Mouse (Mus musculus): ENCODE results near the gene Ncbp3. TPM values are rescaled to one million over a fixed set of nuclear protein-coding genes. Genes with fewer than 3 reads are reported as not detected.

Gene Ncbp3
- total and polyA plus RNA-seq, 3 experiments, result 13.3 to 25.0 (median 24.2) TPM

DNA sequence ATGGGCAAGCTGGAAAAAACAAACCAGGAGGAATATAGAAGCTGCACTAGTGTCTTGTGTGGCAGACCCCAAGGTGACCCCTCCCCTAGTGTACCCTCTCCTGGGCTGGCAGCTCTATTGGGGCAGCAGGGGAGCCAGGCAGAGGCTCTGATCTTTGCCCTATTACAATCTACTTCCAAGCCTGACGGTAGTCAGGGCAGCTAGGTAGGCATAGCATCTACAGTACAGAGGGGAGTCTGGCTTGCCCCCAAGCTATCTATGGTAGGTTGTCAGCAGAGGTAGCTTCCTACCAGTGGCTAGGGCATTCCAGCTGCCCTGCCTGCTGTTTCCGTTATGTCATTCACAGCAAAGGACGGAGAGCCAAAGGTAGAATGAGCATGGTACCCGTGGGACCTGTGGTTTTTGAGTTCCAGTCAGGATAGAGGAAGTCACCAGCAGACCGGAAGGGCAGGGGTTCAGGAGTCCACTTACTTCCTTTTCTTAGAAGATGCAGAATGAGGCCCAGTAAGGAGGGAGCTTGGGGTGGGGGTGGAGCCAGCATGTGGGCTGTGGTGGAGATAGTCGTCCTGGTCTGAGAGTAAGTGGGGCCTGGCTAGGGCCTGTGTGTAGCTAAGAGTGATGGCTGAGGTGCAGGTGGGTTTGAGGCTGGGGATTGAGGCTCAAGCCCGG, 23.2 kb upstream of the Ncbp3 start:
- ATAC-seq (ENCODE audit: extremely low read depth, insufficient number of reproducible peaks, low FRiP score, poor library complexity, severe bottlenecking), result peak; percentile 95
- DNase-seq (ENCODE audit: low spot score), result peak; percentile 76
- no peak for TF ChIP-seq TAL1 (conservative IDR thresholded peaks at IDR 0.05; ENCODE audit: low read depth, low read length)
- no peak for TF ChIP-seq POLR2AphosphoS5 (IDR thresholded peaks at IDR 0.05; ENCODE audit: insufficient replicate concordance, low read depth, low read length)
- no peak for TF ChIP-seq GATA2 (IDR thresholded peaks at IDR 0.05; ENCODE audit: borderline replicate concordance, low read depth, low read length)
- no peak for TF ChIP-seq CTCF (IDR thresholded peaks at IDR 0.05; ENCODE audit: low read depth, low read length)
- no peak for TF ChIP-seq GATA1 (IDR thresholded peaks at IDR 0.05; ENCODE audit: borderline replicate concordance, low read length)
- Histone ChIP-seq H3K27me3 (ENCODE audit: insufficient read depth, low read length) (peaks cover 30% of the 10 kb centered on the region), H3K4me1 (ENCODE audit: insufficient read depth, low read depth, low read length) (peaks cover 79% of the 10 kb centered on the region), H3K36me3 (replicated peaks) (peaks cover 39% of the 10 kb centered on the region), H3K4me3 (ENCODE audit: low read depth, low read length) (peak overlapping the region; percentile 68), H3K9me3 (replicated peaks) (no peaks in the 10 kb centered on the region)

DNA sequence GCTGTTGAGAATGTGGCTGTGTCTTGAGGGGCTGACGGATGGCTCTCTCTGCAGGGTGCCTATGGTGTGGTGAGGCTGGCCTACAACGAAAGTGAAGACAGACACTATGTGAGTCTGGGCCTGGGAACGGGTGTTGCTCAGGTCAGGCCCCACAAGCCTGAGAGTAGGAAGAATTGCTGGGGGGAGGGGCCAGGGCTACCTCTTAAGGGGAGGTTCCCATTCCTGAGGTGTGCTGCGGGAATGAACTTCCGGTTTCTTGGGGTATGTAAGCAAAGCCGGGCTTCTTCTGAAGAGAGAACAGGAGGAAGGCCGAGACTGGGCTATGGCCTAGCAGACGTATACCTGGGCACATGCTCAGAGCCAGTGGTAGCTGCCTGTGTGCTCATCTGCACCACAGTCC, 20.6 kb upstream of the Ncbp3 start:
- TF ChIP-seq CTCF (IDR thresholded peaks at IDR 0.05; ENCODE audit: low read depth, low read length) (no peak), TAL1 (conservative IDR thresholded peaks at IDR 0.05; ENCODE audit: low read depth, low read length) (no peak), POLR2AphosphoS5 (IDR thresholded peaks at IDR 0.05; ENCODE audit: insufficient replicate concordance, low read depth, low read length) (no peak), GATA2 (IDR thresholded peaks at IDR 0.05; ENCODE audit: borderline replicate concordance, low read depth, low read length) (no peak), GATA1 (IDR thresholded peaks at IDR 0.05; ENCODE audit: borderline replicate concordance, low read length) (no peak)
- DNase-seq (ENCODE audit: low spot score) (no peak), ATAC-seq (ENCODE audit: extremely low read depth, insufficient number of reproducible peaks, low FRiP score, poor library complexity, severe bottlenecking) (no peak)
- H3K36me3 ChIP-seq (replicated peaks), result peaks cover 60% of the 10 kb centered on the region
- peak overlapping the region; percentile 55; the same call in 1 of the 2 replicates for H3K4me3 ChIP-seq (ENCODE audit: low read depth, low read length)
- no peaks in the 10 kb centered on the region for H3K9me3 ChIP-seq (replicated peaks)
- peaks cover 7% of the 10 kb centered on the region for H3K27me3 ChIP-seq (ENCODE audit: insufficient read depth, low read length)
- peaks cover 69% of the 10 kb centered on the region for H3K4me1 ChIP-seq (ENCODE audit: insufficient read depth, low read depth, low read length)

- DNase-seq (ENCODE audit: low spot score) (peak; percentile 74), ATAC-seq (ENCODE audit: extremely low read depth, insufficient number of reproducible peaks, low FRiP score, poor library complexity, severe bottlenecking) (peak; percentile 83)
- TF ChIP-seq TAL1 (conservative IDR thresholded peaks at IDR 0.05; ENCODE audit: low read depth, low read length) (no peak), CTCF (IDR thresholded peaks at IDR 0.05; ENCODE audit: low read depth, low read length) (no peak), POLR2AphosphoS5 (IDR thresholded peaks at IDR 0.05; ENCODE audit: insufficient replicate concordance, low read depth, low read length) (no peak), GATA1 (IDR thresholded peaks at IDR 0.05; ENCODE audit: borderline replicate concordance, low read length) (no peak), GATA2 (IDR thresholded peaks at IDR 0.05; ENCODE audit: borderline replicate concordance, low read depth, low read length) (no peak)
- Histone ChIP-seq H3K9me3 (replicated peaks) (no peaks in the 10 kb centered on the region), H3K4me1 (ENCODE audit: insufficient read depth, low read depth, low read length) (peaks cover 32% of the 10 kb centered on the region), H3K36me3 (replicated peaks) (peaks cover 87% of the 10 kb centered on the region), H3K27me3 (ENCODE audit: insufficient read depth, low read length) (no peaks in the 10 kb centered on the region), H3K4me3 (ENCODE audit: low read depth, low read length) (peak overlapping the region; percentile 36; the same call in 1 of the 2 replicates)
Observed at GRCm38 (mm10) chr11:73030821-73031498, 16.6 kb upstream of the Ncbp3 start.

DNA sequence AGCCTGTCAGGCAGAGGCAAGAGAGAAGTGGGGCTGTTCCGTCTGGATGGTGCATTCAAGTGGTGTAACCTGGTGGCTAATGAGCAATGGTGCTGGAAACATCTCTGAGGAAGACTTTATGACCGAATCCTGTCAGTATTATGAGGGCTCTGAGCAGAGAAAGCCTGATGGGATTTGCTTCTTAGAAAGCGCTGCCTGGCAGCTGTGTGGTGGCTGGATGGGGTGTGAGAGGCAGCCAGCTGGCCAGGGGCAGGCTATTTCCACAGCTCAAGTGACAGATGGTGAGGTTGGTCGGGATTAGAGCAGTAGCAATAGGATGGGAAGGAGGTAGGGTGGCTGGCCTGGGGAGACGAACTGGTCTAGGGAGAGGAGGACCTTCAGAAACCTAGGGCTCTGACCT, 16.0 kb upstream of the Ncbp3 start:
- ATAC-seq (ENCODE audit: extremely low read depth, insufficient number of reproducible peaks, low FRiP score, poor library complexity, severe bottlenecking), result no peak
- no peaks in the 10 kb centered on the region for H3K27me3 ChIP-seq (ENCODE audit: insufficient read depth, low read length)
- TF ChIP-seq TAL1 (conservative IDR thresholded peaks at IDR 0.05; ENCODE audit: low read depth, low read length) (no peak), GATA1 (IDR thresholded peaks at IDR 0.05; ENCODE audit: borderline replicate concordance, low read length) (no peak), CTCF (IDR thresholded peaks at IDR 0.05; ENCODE audit: low read depth, low read length) (no peak), POLR2AphosphoS5 (IDR thresholded peaks at IDR 0.05; ENCODE audit: insufficient replicate concordance, low read depth, low read length) (no peak), GATA2 (IDR thresholded peaks at IDR 0.05; ENCODE audit: borderline replicate concordance, low read depth, low read length) (no peak)
- H3K9me3 ChIP-seq (replicated peaks), result no peaks in the 10 kb centered on the region
- peaks cover 26% of the 10 kb centered on the region for H3K4me1 ChIP-seq (ENCODE audit: insufficient read depth, low read depth, low read length)
- no peak for DNase-seq (ENCODE audit: low spot score)
- peaks cover 87% of the 10 kb centered on the region for H3K36me3 ChIP-seq (replicated peaks)
- no peak overlapping the region for H3K4me3 ChIP-seq (ENCODE audit: low read depth, low read length)

GRCm38 (mm10) chr11:73036077-73036476, 11.5 kb upstream of the Ncbp3 start:
- Histone ChIP-seq H3K27me3 (ENCODE audit: insufficient read depth, low read length) (no peaks in the 10 kb centered on the region), H3K36me3 (replicated peaks) (peaks cover 92% of the 10 kb centered on the region)
- no peak for DNase-seq (ENCODE audit: low spot score)

GRCm38 (mm10) chr11:73036889-73037288, 10.7 kb upstream of the Ncbp3 start:
- Histone ChIP-seq H3K27me3 (ENCODE audit: insufficient read depth, low read length) (no peaks in the 10 kb centered on the region), H3K4me1 (ENCODE audit: insufficient read depth, low read depth, low read length) (no peaks in the 10 kb centered on the region), H3K36me3 (replicated peaks) (peaks cover 91% of the 10 kb centered on the region), H3K4me3 (ENCODE audit: low read depth, low read length) (no peak overlapping the region), H3K9me3 (replicated peaks) (no peaks in the 10 kb centered on the region)
- no peak for TF ChIP-seq TAL1 (conservative IDR thresholded peaks at IDR 0.05; ENCODE audit: low read depth, low read length)
- no peak for TF ChIP-seq CTCF (IDR thresholded peaks at IDR 0.05; ENCODE audit: low read depth, low read length)
- TF ChIP-seq GATA1 (IDR thresholded peaks at IDR 0.05; ENCODE audit: borderline replicate concordance, low read length), result no peak
- no peak for TF ChIP-seq POLR2AphosphoS5 (IDR thresholded peaks at IDR 0.05; ENCODE audit: insufficient replicate concordance, low read depth, low read length)
- TF ChIP-seq GATA2 (IDR thresholded peaks at IDR 0.05; ENCODE audit: borderline replicate concordance, low read depth, low read length), result no peak
- ATAC-seq (ENCODE audit: extremely low read depth, insufficient number of reproducible peaks, low FRiP score, poor library complexity, severe bottlenecking), result no peak
- no peak for DNase-seq (ENCODE audit: low spot score)

More at GRCm38 (mm10) chr11:73036077-73036476, 11.5 kb upstream of the Ncbp3 start:
- ATAC-seq (ENCODE audit: extremely low read depth, insufficient number of reproducible peaks, low FRiP score, poor library complexity, severe bottlenecking), result no peak
- TF ChIP-seq GATA2 (IDR thresholded peaks at IDR 0.05; ENCODE audit: borderline replicate concordance, low read depth, low read length) (no peak), GATA1 (IDR thresholded peaks at IDR 0.05; ENCODE audit: borderline replicate concordance, low read length) (no peak), TAL1 (conservative IDR thresholded peaks at IDR 0.05; ENCODE audit: low read depth, low read length) (no peak), CTCF (IDR thresholded peaks at IDR 0.05; ENCODE audit: low read depth, low read length) (no peak), POLR2AphosphoS5 (IDR thresholded peaks at IDR 0.05; ENCODE audit: insufficient replicate concordance, low read depth, low read length) (no peak)
- H3K9me3 ChIP-seq (replicated peaks), result no peaks in the 10 kb centered on the region
- H3K4me1 ChIP-seq (ENCODE audit: insufficient read depth, low read depth, low read length), result peaks cover 4% of the 10 kb centered on the region
- H3K4me3 ChIP-seq (ENCODE audit: low read depth, low read length), result no peak overlapping the region
